Mouse (Mus musculus) hindbrain, embryonic 15.5 days (tissue): ENCODE results near the gene Fam53b. TPM values are rescaled to one million over a fixed set of nuclear protein-coding genes. Genes with fewer than 3 reads are reported as not detected.

Source experiments
- ATAC-seq: fragments of 200-750 bp; cut with Nextera tagmentation; 2 replicates; pipeline ENCODE4 v1.8.0; 2017; ENCODE audit warnings: low read depth, moderate number of reproducible peaks, moderate TSS enrichment; ENCODE audit not compliant: low FRiP score
- H3K27ac ChIP-seq: fragments of 300-500 bp; sonication (generic); replicated peaks from 2 replicates; pipeline ENCODE4 v1.5.1; 2015; ENCODE audit warnings: mild to moderate bottlenecking, inconsistent platforms
- H3K27me3 ChIP-seq: fragments of 300-500 bp; sonication (generic); 2 replicates; pipeline ENCODE4 v1.6.1; 2015; ENCODE audit warnings: control low read depth, inconsistent platforms
- H3K36me3 ChIP-seq: fragments of 300-500 bp; sonication (generic); 2 replicates; pipeline ENCODE4 v1.6.1; 2015; ENCODE audit warnings: control low read depth, inconsistent platforms
- H3K4me1 ChIP-seq: fragments of 300-500 bp; sonication (generic); replicated peaks from 2 replicates; pipeline ENCODE4 v1.6.1; 2015; ENCODE audit warnings: control low read depth, inconsistent platforms
- H3K4me2 ChIP-seq: fragments of 300-500 bp; sonication (generic); 2 replicates; pipeline ENCODE4 v1.6.1; 2015; ENCODE audit warnings: moderate library complexity, mild to moderate bottlenecking, inconsistent platforms
- H3K4me3 ChIP-seq: fragments of 300-500 bp; sonication (generic); 2 replicates; pipeline ENCODE4 v1.5.1; 2015; ENCODE audit warnings: mild to moderate bottlenecking, inconsistent platforms
- H3K9ac ChIP-seq: fragments of 300-500 bp; sonication (generic); 2 replicates; pipeline ENCODE4 v1.6.1; 2015; ENCODE audit warnings: inconsistent platforms
- H3K9me3 ChIP-seq: fragments of 300-500 bp; sonication (generic); 2 replicates; pipeline ENCODE4 v1.6.1; 2016; ENCODE audit warnings: control low read depth, inconsistent platforms
- WGBS: fragments of 180-500 bp; shearing (Covaris S2); methylation state at CpG from one replicate; pipeline ENCODE4 v1.1.7; 2015; 5-methylcytosine and 5-hydroxymethylcytosine counted together
- polyA plus RNA-seq: library from polyadenylated mRNA; unstranded; fragments of >200 nt; fragmentation: Nextera tagmentation; extraction: Ambion mirVana; gene quantifications from 2 replicates; pipeline ENCODE4 v1.2.1, GENCODE M21; 2015

Gene Fam53b
- polyA plus RNA-seq, 1 experiment from 2014 or later = 17.9 TPM

- no peak for ATAC-seq
- WGBS = 66% methylated on average over 5 of the region's 5 CpGs
- peaks cover 60% of the 10 kb centered on the region for H3K4me1 ChIP-seq
Measured at GRCm38 (mm10) chr7:132735145-132735544, 78.5 kb downstream of the Fam53b start.

GRCm38 (mm10) chr7:132734222-132734621 lies 79.5 kb downstream of the Fam53b start:
- ATAC-seq = no peak
- peaks cover 60% of the 10 kb centered on the region for H3K4me1 ChIP-seq
- H3K27ac ChIP-seq = peak overlapping the region; percentile 65; the same call in 1 of the 2 replicates
- 74% methylated on average over 9 of the region's 9 CpGs for WGBS
- H3K36me3 ChIP-seq = no peaks in the 10 kb centered on the region
- H3K4me3 ChIP-seq = no peak overlapping the region
- no peaks in the 10 kb centered on the region for H3K27me3 ChIP-seq
- H3K4me2 ChIP-seq = no peak overlapping the region
- H3K9ac ChIP-seq = no peak overlapping the region
- no peaks in the 10 kb centered on the region for H3K9me3 ChIP-seq

More at GRCm38 (mm10) chr7:132735145-132735544, 78.5 kb downstream of the Fam53b start:
- Histone ChIP-seq H3K4me2 (no peak overlapping the region), H3K27me3 (no peaks in the 10 kb centered on the region), H3K27ac (no peak overlapping the region), H3K9ac (no peak overlapping the region), H3K9me3 (no peaks in the 10 kb centered on the region), H3K36me3 (no peaks in the 10 kb centered on the region), H3K4me3 (no peak overlapping the region)

- H3K4me1 ChIP-seq = peaks cover 60% of the 10 kb centered on the region
- H3K9ac ChIP-seq = no peak overlapping the region
- 28% methylated on average over 6 of the region's 6 CpGs for WGBS
- H3K4me3 ChIP-seq = no peak overlapping the region
- H3K36me3 ChIP-seq = no peaks in the 10 kb centered on the region
- ATAC-seq = no peak
- no peak overlapping the region for H3K4me2 ChIP-seq
- H3K9me3 ChIP-seq = no peaks in the 10 kb centered on the region
- H3K27ac ChIP-seq = peak overlapping the region; percentile 65
- H3K27me3 ChIP-seq = no peaks in the 10 kb centered on the region
Measured at GRCm38 (mm10) chr7:132733521-132733920, 80.2 kb downstream of the Fam53b start.

GRCm38 (mm10) chr7:132732136-132732789 lies 81.4 kb downstream of the Fam53b start:
- no peak overlapping the region for H3K4me2 ChIP-seq
- WGBS = 42% methylated on average over 6 of the region's 6 CpGs
- no peaks in the 10 kb centered on the region for H3K27me3 ChIP-seq
- H3K36me3 ChIP-seq = no peaks in the 10 kb centered on the region
- no peak overlapping the region for H3K9ac ChIP-seq
- H3K9me3 ChIP-seq = no peaks in the 10 kb centered on the region
- H3K4me3 ChIP-seq = no peak overlapping the region
- H3K27ac ChIP-seq = peak overlapping the region; percentile 65
- H3K4me1 ChIP-seq = peaks cover 60% of the 10 kb centered on the region
- ATAC-seq = peak; percentile 46; the same call in 1 of the 2 replicates

- Histone ChIP-seq H3K9ac (no peak overlapping the region), H3K4me3 (no peak overlapping the region), H3K36me3 (no peaks in the 10 kb centered on the region), H3K4me1 (peaks cover 60% of the 10 kb centered on the region), H3K9me3 (no peaks in the 10 kb centered on the region), H3K27me3 (no peaks in the 10 kb centered on the region), H3K4me2 (no peak overlapping the region), H3K27ac (peak overlapping the region; percentile 65)
- 32% methylated on average over 6 of the region's 6 CpGs for WGBS
- ATAC-seq = no peak; the same call in 1 of the 2 replicates
Measured at GRCm38 (mm10) chr7:132731558-132731957, 82.1 kb downstream of the Fam53b start.

- H3K4me3 ChIP-seq = no peak overlapping the region
- H3K9ac ChIP-seq = no peak overlapping the region
- peaks cover 53% of the 10 kb centered on the region for H3K4me1 ChIP-seq
- WGBS = 57% methylated on average over 7 of the region's 7 CpGs
- peak overlapping the region; percentile 65; the same call in 1 of the 2 replicates for H3K27ac ChIP-seq
- H3K9me3 ChIP-seq = no peaks in the 10 kb centered on the region
- H3K27me3 ChIP-seq = no peaks in the 10 kb centered on the region
- no peak for ATAC-seq
- H3K4me2 ChIP-seq = no peak overlapping the region
- no peaks in the 10 kb centered on the region for H3K36me3 ChIP-seq
Measured at GRCm38 (mm10) chr7:132730510-132730909, 83.2 kb downstream of the Fam53b start.

- Histone ChIP-seq H3K4me2 (no peak overlapping the region), H3K9me3 (no peaks in the 10 kb centered on the region), H3K27ac (peak overlapping the region; percentile 14; the same call in 1 of the 2 replicates), H3K9ac (no peak overlapping the region), H3K27me3 (no peaks in the 10 kb centered on the region), H3K4me1 (peaks cover 43% of the 10 kb centered on the region), H3K4me3 (no peak overlapping the region), H3K36me3 (no peaks in the 10 kb centered on the region)
- ATAC-seq = no peak
- 76% methylated on average over 4 of the region's 4 CpGs for WGBS
Measured at GRCm38 (mm10) chr7:132729093-132729831, 84.4 kb downstream of the Fam53b start.

GRCm38 (mm10) chr7:132726106-132726861 lies 87.4 kb downstream of the Fam53b start:
- Histone ChIP-seq H3K36me3 (no peaks in the 10 kb centered on the region), H3K4me2 (no peak overlapping the region), H3K27ac (no peak overlapping the region), H3K9ac (no peak overlapping the region), H3K27me3 (no peaks in the 10 kb centered on the region), H3K4me3 (no peak overlapping the region), H3K4me1 (peaks cover 35% of the 10 kb centered on the region), H3K9me3 (no peaks in the 10 kb centered on the region)
- no peak for ATAC-seq
- WGBS = 64% methylated on average over 13 of the region's 13 CpGs

- H3K4me2 ChIP-seq = no peak overlapping the region
- H3K27me3 ChIP-seq = no peaks in the 10 kb centered on the region
- H3K9me3 ChIP-seq = no peaks in the 10 kb centered on the region
- peaks cover 38% of the 10 kb centered on the region for H3K4me1 ChIP-seq
- no peak overlapping the region for H3K9ac ChIP-seq
- no peak overlapping the region for H3K4me3 ChIP-seq
- no peaks in the 10 kb centered on the region for H3K36me3 ChIP-seq
- no peak for ATAC-seq
- H3K27ac ChIP-seq = no peak overlapping the region
- WGBS = 83% methylated on average over 5 of the region's 5 CpGs
Measured at GRCm38 (mm10) chr7:132724501-132725062, 89.1 kb downstream of the Fam53b start.

GRCm38 (mm10) chr7:132723906-132724305 lies 89.8 kb downstream of the Fam53b start:
- no peak overlapping the region for H3K27ac ChIP-seq
- WGBS = 80% methylated on average over 11 of the region's 11 CpGs
- ATAC-seq = peak; percentile 82

GRCm38 (mm10) chr7:132722401-132723370 lies 91.0 kb downstream of the Fam53b start:
- H3K9ac ChIP-seq = no peak overlapping the region
- no peak overlapping the region for H3K4me3 ChIP-seq
- no peak overlapping the region for H3K27ac ChIP-seq
- no peak overlapping the region for H3K4me2 ChIP-seq
- H3K4me1 ChIP-seq = peaks cover 38% of the 10 kb centered on the region; the same call in 1 of the 2 replicates
- no peak for ATAC-seq
- WGBS = 88% methylated on average over 12 of the region's 12 CpGs
- H3K9me3 ChIP-seq = no peaks in the 10 kb centered on the region
- no peaks in the 10 kb centered on the region for H3K27me3 ChIP-seq
- H3K36me3 ChIP-seq = no peaks in the 10 kb centered on the region

More at GRCm38 (mm10) chr7:132723906-132724305, 89.8 kb downstream of the Fam53b start:
- Histone ChIP-seq H3K4me2 (no peak overlapping the region), H3K9me3 (no peaks in the 10 kb centered on the region), H3K27me3 (no peaks in the 10 kb centered on the region), H3K4me1 (peaks cover 38% of the 10 kb centered on the region; the same call in 1 of the 2 replicates), H3K9ac (no peak overlapping the region), H3K4me3 (no peak overlapping the region), H3K36me3 (no peaks in the 10 kb centered on the region)
